Mouse (Mus musculus): ENCODE measurements around the gene Neurl1a.

- TF ChIP-seq POLR2A (IDR thresholded peaks at IDR 0.05; ENCODE audit: extremely low read depth, insufficient read depth, low read length) (no peak), CTCF (IDR thresholded peaks at IDR 0.05; ENCODE audit: low read depth, low read length) (no peak)
Observed at GRCm38 (mm10) chr19:47203042-47203441, 24.4 kb downstream of the Neurl1a start.

All from liver, adult 2 months (tissue).